Mouse (Mus musculus): ENCODE data around the gene Mis18a. TPM values are rescaled to one million over a fixed set of nuclear protein-coding genes. Genes with fewer than 3 reads are reported as not detected.

Mis18a gene
- total and polyA plus RNA-seq, 3 experiments = 1.9 to 3.8 (median 2.9) TPM

DNA sequence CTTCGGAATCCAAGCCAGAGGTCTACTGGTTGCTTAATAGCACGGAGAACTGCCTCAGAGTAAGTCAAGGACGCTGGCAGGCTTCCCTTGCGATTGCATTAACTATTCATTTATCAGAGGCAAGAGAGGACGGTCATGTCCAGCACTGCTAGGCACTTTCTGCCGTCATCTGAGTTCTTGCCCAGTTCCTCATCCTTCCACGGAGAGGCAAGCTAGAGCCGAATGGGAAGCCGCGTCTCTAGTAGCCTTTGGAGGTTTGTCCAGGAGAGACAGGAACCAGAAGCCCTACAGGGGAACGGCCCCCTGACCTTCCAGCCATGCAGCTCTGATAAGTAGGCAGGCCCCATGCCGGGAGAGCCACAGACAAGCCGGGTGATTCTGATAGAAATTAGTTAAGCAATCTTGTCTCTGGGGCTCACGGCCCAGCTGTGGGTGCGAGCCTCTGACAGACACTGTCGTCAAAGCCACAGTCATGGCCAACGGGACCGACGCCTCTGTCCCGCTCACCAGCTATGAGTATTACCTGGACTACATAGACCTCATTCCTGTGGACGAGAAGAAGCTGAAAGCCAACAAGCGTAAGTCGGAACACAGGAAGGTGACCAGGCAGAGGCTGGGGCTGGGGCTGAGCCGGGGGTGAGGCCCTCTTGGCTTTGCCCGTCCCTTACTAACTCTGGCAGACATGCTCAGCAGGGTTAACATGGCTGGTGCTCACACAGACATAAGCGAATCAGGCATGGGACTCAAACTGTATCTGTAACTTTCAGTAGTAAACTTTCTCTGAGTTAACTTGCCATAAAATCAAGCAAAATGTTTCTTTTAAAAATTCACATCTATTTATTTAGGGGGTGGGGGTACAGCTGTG, 11.1 kb upstream of the Mis18a start, which contains the start of gene Mrap:
Gene Mrap (plus strand): TSS at position 116 of the 865 bp plus-strand sequence.
- H3K9ac ChIP-seq (ENCODE audit: low read depth, low read length) = peak within 1 kb of the TSS; percentile 78
- DNase-seq = peak; percentile 71 to 79
- 26% methylated on average over 26 of the region's 26 CpGs for WGBS
- H3K79me2 ChIP-seq (replicated peaks; ENCODE audit: control insufficient read depth, insufficient read depth, low read length) = no peaks in the 10 kb centered on the region
- no peaks in the 10 kb centered on the region; the same call in none of the 2 replicates for H3K4me1 ChIP-seq (ENCODE audit: control insufficient read depth, insufficient read depth, low read length)
- intact Hi-C loops (cut with DNase I) = no loop called here
- H3K4me3 ChIP-seq = peak within 1 kb of the TSS; percentile 49
- no peaks in the 10 kb centered on the region for H3K27me3 ChIP-seq (ENCODE audit: control insufficient read depth, insufficient read depth, low read length)
- TF ChIP-seq CTCF (IDR thresholded peaks at IDR 0.05) (peak; percentile 75), POLR2A (IDR thresholded peaks at IDR 0.05; ENCODE audit: insufficient read depth, low read depth, low read length) (0 out of 2 replicates have a peak, but pooled peaks have one; percentile 31), EP300 (IDR thresholded peaks at IDR 0.05; ENCODE audit: insufficient read depth, low read depth, low read length) (peak; percentile 37; the same call in 1 of the 2 replicates)
- peak within 1 kb of the TSS; percentile 53 for H3K27ac ChIP-seq
- no peaks in the 10 kb centered on the region for H3K36me3 ChIP-seq (ENCODE audit: control insufficient read depth, insufficient read depth, low read length)

- H3K79me2 ChIP-seq (replicated peaks; ENCODE audit: control insufficient read depth, insufficient read depth, low read length) = no peaks in the 10 kb centered on the region
- intact Hi-C loops (cut with DNase I) = no loop called here
- no peak overlapping the region for H3K4me3 ChIP-seq
- no peak overlapping the region for H3K9ac ChIP-seq (ENCODE audit: low read depth, low read length)
- H3K36me3 ChIP-seq (ENCODE audit: control insufficient read depth, insufficient read depth, low read length) = no peaks in the 10 kb centered on the region
- no peak overlapping the region for H3K27ac ChIP-seq
- H3K4me1 ChIP-seq (ENCODE audit: control insufficient read depth, insufficient read depth, low read length) = no peaks in the 10 kb centered on the region; the same call in 1 of the 2 replicates
- H3K27me3 ChIP-seq (ENCODE audit: control insufficient read depth, insufficient read depth, low read length) = no peaks in the 10 kb centered on the region
- 62% methylated on average over 10 of the region's 10 CpGs for WGBS
- no peak for DNase-seq
- TF ChIP-seq EP300 (IDR thresholded peaks at IDR 0.05; ENCODE audit: insufficient read depth, low read depth, low read length) = no peak
- TF ChIP-seq CTCF (IDR thresholded peaks at IDR 0.05) = no peak
- TF ChIP-seq POLR2A (IDR thresholded peaks at IDR 0.05; ENCODE audit: insufficient read depth, low read depth, low read length) = no peak
Observed at GRCm38 (mm10) chr16:90736672-90737270, 9.6 kb upstream of the Mis18a start.

DNA sequence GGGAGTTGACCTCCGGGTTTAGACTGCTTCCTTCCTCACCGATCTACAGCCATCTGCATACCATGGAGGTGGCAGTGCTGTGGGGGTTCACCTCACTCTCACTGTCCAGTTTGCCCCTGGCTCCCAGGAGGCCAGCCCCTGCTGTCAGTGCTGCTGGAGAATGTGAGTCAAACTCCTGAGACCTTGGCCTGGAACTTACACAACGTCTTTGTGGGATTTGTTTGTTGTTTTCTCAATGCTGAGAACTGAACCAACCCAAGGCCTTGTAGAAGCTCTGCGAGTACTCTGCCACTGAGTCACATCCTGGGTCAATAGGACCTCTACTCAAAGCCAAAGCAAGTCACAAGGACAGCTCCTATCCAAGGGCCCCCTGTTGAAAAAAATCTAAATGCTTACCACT, 8.4 kb upstream of the Mis18a start:
- WGBS = 51% methylated on average over 4 of the region's 4 CpGs
- no peaks in the 10 kb centered on the region; the same call in 1 of the 2 replicates for H3K4me1 ChIP-seq (ENCODE audit: control insufficient read depth, insufficient read depth, low read length)
- no peak for DNase-seq
- no peak overlapping the region for H3K27ac ChIP-seq
- TF ChIP-seq EP300 (IDR thresholded peaks at IDR 0.05; ENCODE audit: insufficient read depth, low read depth, low read length) (no peak), CTCF (IDR thresholded peaks at IDR 0.05) (no peak)
- H3K4me3 ChIP-seq = no peak overlapping the region
- no peaks in the 10 kb centered on the region for H3K79me2 ChIP-seq (replicated peaks; ENCODE audit: control insufficient read depth, insufficient read depth, low read length)
- no peak overlapping the region for H3K9ac ChIP-seq (ENCODE audit: low read depth, low read length)
- intact Hi-C loops (cut with DNase I) = no loop called here
- no peaks in the 10 kb centered on the region for H3K36me3 ChIP-seq (ENCODE audit: control insufficient read depth, insufficient read depth, low read length)
- no peaks in the 10 kb centered on the region for H3K27me3 ChIP-seq (ENCODE audit: control insufficient read depth, insufficient read depth, low read length)

- 4% methylated on average over 38 of the region's 38 CpGs for WGBS
- no peak for TF ChIP-seq CTCF (IDR thresholded peaks at IDR 0.05)
- TF ChIP-seq POLR2A (IDR thresholded peaks at IDR 0.05; ENCODE audit: insufficient read depth, low read depth, low read length) = no peak
- no peak for TF ChIP-seq EP300 (IDR thresholded peaks at IDR 0.05; ENCODE audit: insufficient read depth, low read depth, low read length)
- Histone ChIP-seq H3K27me3 (ENCODE audit: control insufficient read depth, insufficient read depth, low read length) (no peaks in the 10 kb centered on the region), H3K9ac (ENCODE audit: low read depth, low read length) (peak overlapping the region; percentile 70), H3K79me2 (replicated peaks; ENCODE audit: control insufficient read depth, insufficient read depth, low read length) (no peaks in the 10 kb centered on the region), H3K36me3 (ENCODE audit: control insufficient read depth, insufficient read depth, low read length) (no peaks in the 10 kb centered on the region), H3K4me3 (peak overlapping the region; percentile 83), H3K27ac (peak overlapping the region; percentile 60), H3K4me1 (ENCODE audit: control insufficient read depth, insufficient read depth, low read length) (0 out of 2 replicates have a peak, but pooled peaks cover 1% of the 10 kb centered on the region)
- DNase-seq = no peak
- intact Hi-C loops (cut with DNase I) = loop anchor here (5.0 kb wide), 2 partner anchors 81 to 201 kb away; no protein-coding TSS in a partner anchor
Observed at GRCm38 (mm10) chr16:90726600-90727227, 490 bp downstream of the Mis18a start.

DNA sequence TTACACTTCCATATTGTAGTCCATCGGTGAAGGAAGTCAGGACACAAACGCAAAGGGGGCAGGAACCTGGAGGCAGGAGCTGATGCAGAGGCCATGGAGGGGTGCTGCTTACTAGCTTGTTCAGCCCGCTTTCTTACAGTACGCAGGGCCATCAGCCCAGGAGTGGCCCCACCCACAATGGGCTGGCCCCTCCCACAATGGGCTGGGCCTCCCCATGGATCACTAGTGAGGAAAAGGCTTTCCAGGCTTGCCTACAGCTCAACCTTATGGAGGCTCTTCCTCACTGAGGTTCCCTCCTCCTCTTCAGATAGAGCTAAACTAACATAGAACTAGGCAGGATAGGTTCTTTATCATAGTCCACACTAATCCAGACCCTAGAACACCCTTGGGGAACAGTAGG, 3.2 kb downstream of the Mis18a start:
- 96% methylated on average over 4 of the region's 4 CpGs for WGBS
- Histone ChIP-seq H3K9ac (ENCODE audit: low read depth, low read length) (no peak overlapping the region), H3K27me3 (ENCODE audit: control insufficient read depth, insufficient read depth, low read length) (no peaks in the 10 kb centered on the region), H3K4me3 (no peak overlapping the region), H3K79me2 (replicated peaks; ENCODE audit: control insufficient read depth, insufficient read depth, low read length) (no peaks in the 10 kb centered on the region), H3K4me1 (ENCODE audit: control insufficient read depth, insufficient read depth, low read length) (0 out of 2 replicates have a peak, but pooled peaks cover 1% of the 10 kb centered on the region), H3K36me3 (ENCODE audit: control insufficient read depth, insufficient read depth, low read length) (no peaks in the 10 kb centered on the region), H3K27ac (no peak overlapping the region)
- intact Hi-C loops (cut with DNase I) = no loop called here
- no peak for TF ChIP-seq CTCF (IDR thresholded peaks at IDR 0.05)
- no peak for TF ChIP-seq POLR2A (IDR thresholded peaks at IDR 0.05; ENCODE audit: insufficient read depth, low read depth, low read length)
- no peak for TF ChIP-seq EP300 (IDR thresholded peaks at IDR 0.05; ENCODE audit: insufficient read depth, low read depth, low read length)
- DNase-seq = no peak
